Mouse (Mus musculus): ENCODE results near the gene Tnxb. TPM values are rescaled to one million over a fixed set of nuclear protein-coding genes. Genes with fewer than 3 reads are reported as not detected.
A peak's percentile ranks its signal among the peaks of the same experiment; 100 is the strongest.

Tnxb gene
- polyA plus RNA-seq, 1 experiment from 2014 or later, result 1.4 TPM

DNA sequence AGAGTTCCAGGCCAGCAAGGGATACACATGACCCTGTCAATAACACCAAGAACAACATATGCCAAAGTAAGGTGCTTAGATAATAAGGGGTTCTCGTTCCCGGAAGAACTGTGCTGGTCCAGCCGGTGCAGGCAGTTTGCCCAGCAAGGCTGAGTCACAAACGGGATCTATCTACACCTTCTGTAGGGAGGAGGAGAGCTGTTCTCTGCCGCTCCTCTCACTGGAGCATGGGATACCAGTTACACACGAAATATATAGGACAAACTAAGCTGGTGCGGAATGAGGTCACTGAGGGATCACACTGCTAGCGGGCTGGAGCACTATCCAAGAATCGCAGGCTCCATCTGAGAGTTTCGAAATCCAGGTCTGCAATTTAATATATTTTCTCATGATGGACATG, 26.4 kb upstream of the Tnxb start:
- H3K4me3 ChIP-seq, result no peak overlapping the region
- 70% methylated on average over 10 of the region's 10 CpGs for WGBS
- H3K4me1 ChIP-seq, result peaks cover 41% of the 10 kb centered on the region
- peak overlapping the region; percentile 81; the same call in 1 of the 2 replicates for H3K4me2 ChIP-seq
- peaks cover 6% of the 10 kb centered on the region for H3K36me3 ChIP-seq
- no peaks in the 10 kb centered on the region for H3K27me3 ChIP-seq (replicated peaks)
- no peak for ATAC-seq (ENCODE audit: extremely low read depth, insufficient number of reproducible peaks, low FRiP score, low TSS enrichment)
- no peaks in the 10 kb centered on the region for H3K9me3 ChIP-seq
- no peak overlapping the region for H3K9ac ChIP-seq
- no peak overlapping the region for H3K27ac ChIP-seq (replicated peaks)

DNA sequence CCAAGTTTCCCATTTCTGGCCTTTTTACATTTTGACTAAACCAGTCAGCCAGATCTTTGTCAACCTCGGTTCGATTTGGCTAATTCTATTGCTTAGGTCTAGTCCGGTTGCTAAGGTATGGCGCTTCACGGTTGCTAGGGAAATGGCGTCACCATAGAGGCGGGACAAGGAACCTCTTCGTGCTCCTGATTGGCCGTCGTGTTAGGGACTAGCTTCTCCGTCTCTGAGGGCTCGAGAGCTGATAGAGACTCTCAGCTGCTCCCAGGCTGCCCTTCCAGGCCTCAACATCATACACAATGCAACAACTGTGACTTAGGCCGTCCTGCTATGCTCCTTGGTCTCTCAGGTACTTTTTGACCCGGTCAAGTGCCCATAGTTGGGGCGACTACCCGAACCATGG, 25.7 kb upstream of the Tnxb start, which contains the start of gene Fkbpl:
Gene Fkbpl (plus strand): TSS at position 157 of the 400 bp plus-strand sequence.
- H3K4me2 ChIP-seq, result peak within 1 kb of the TSS; percentile 81
- peaks cover 12% of the 10 kb centered on the region for H3K36me3 ChIP-seq
- H3K27ac ChIP-seq (replicated peaks), result peak within 1 kb of the TSS; percentile 86
- H3K9ac ChIP-seq, result peak within 1 kb of the TSS; percentile 87
- ATAC-seq (ENCODE audit: extremely low read depth, insufficient number of reproducible peaks, low FRiP score, low TSS enrichment), result peak; percentile 67
- peaks cover 41% of the 10 kb centered on the region for H3K4me1 ChIP-seq
- H3K9me3 ChIP-seq, result no peaks in the 10 kb centered on the region
- peak within 1 kb of the TSS; percentile 69 for H3K4me3 ChIP-seq
- 1% methylated on average over 16 of the region's 16 CpGs for WGBS
- H3K27me3 ChIP-seq (replicated peaks), result no peaks in the 10 kb centered on the region

DNA sequence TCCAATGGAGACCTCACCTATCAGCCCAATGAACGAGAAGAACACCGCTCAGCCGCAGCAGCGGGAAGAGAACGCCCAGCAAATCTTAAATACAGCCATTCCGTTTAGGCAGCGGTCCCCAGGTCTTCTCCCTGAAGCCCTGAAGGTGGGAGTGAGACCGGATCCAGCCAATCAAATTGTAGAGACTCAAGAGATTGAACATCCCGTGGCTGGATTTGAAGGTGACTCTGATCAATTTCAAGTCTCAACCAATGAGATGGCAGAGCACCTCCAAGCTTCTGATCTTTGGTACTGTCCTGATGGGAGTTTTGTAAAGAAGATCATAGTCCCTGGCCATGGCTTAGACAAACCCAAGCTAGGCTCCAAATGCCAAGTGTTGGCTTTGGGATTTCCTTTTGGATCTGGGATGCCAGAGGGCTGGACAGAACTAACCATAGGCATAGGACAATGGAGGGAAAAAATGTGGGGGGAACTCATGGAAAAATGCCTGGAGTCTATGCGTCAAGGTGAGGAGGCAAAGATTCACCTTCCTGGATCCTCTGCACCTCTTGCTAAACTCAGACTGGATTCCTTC, 25.0 kb upstream of the Tnxb start:
- Histone ChIP-seq H3K4me2 (peak overlapping the region; percentile 81), H3K9me3 (no peaks in the 10 kb centered on the region), H3K27ac (replicated peaks) (peak overlapping the region; percentile 86), H3K4me3 (peak overlapping the region; percentile 69), H3K4me1 (peaks cover 40% of the 10 kb centered on the region), H3K36me3 (peaks cover 20% of the 10 kb centered on the region), H3K9ac (peak overlapping the region; percentile 87), H3K27me3 (replicated peaks) (no peaks in the 10 kb centered on the region)
- no peak for ATAC-seq (ENCODE audit: extremely low read depth, insufficient number of reproducible peaks, low FRiP score, low TSS enrichment)
- 36% methylated on average over 10 of the region's 10 CpGs for WGBS

DNA sequence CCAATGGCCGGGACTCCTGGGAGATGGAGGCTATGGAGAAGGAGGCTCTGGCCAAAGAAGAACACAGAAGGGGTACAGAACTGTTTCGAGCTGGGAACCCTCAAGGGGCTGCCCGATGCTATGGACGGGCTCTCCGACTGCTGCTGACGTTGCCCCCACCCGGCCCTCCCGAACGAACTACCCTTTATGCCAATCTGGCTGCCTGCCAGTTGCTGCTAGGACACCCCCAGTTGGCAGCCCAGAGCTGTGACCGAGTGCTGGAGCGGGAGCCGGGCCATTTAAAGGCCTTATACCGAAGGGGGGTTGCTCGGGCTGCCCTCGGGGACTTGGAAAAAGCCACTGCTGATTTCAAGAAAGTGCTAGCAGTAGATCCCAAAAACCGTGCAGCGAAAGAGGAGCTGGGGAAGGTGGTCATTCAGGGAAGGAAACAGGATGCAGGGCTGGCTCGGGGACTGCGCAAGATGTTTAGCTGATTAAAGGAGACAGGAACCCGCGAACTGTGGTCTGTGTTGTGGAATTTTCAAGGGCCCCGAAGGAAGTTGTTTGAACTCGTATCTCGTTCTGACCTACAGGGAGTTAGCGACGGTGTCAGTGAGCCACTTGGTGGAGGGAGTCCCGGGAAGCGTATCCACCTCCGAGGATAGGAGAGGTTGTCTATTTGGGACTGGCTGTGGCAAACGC, 24.4 kb upstream of the Tnxb start:
- no peaks in the 10 kb centered on the region for H3K9me3 ChIP-seq
- H3K27ac ChIP-seq (replicated peaks), result no peak overlapping the region
- H3K4me2 ChIP-seq, result peak overlapping the region; percentile 81
- ATAC-seq (ENCODE audit: extremely low read depth, insufficient number of reproducible peaks, low FRiP score, low TSS enrichment), result no peak
- 82% methylated on average over 30 of the region's 30 CpGs for WGBS
- peaks cover 26% of the 10 kb centered on the region for H3K36me3 ChIP-seq
- H3K4me1 ChIP-seq, result peaks cover 34% of the 10 kb centered on the region
- no peak overlapping the region for H3K9ac ChIP-seq
- H3K27me3 ChIP-seq (replicated peaks), result no peaks in the 10 kb centered on the region
- peak overlapping the region; percentile 99; the same call in 1 of the 2 replicates for H3K4me3 ChIP-seq

DNA sequence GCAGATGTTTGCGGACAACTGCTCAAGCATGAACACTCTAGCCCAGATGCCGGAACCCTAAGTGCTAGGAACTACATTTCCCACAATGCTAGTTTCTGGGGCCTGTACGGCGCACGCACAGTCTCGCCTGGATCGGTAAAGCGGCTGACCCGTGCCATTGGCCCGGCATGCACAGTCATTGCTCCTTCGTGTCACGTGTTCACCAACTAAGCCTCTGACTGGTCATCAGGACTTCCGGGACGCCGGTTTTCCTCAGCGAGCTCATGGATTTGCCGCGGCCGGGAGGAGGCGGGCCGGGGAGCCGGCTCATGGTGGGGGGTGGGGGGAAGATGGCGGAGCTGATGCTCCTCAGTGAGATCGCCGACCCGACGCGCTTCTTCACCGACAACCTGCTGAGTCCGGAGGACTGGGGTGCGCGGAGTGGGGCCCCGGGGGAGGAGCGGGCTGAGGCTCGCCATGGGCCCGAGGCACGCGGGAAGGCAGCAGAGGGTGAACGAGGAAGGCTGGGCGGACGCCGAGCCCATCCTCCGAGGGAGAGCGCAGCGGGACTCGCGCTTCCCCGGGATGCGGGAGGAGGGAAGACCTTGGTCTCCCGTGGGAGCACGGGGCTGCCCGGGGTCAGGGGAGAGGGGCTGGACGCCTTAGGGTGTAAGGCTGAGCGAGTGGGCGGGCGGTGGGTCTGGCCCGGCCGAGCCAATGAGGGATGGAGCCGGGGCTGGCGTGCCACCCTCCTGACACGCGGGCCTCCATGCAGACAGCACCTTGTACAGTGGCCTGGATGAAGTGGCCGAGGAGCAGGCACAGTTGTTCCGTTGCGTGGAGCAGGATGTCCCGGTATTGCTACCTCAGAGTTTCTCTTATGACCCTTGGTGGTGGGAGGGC, 23.2 kb upstream of the Tnxb start, which contains the start of gene Atf6b:
Gene Atf6b (plus strand): TSS at position 241 of the 882 bp plus-strand sequence.
- H3K9ac ChIP-seq, result peak within 1 kb of the TSS; percentile 93
- ATAC-seq (ENCODE audit: extremely low read depth, insufficient number of reproducible peaks, low FRiP score, low TSS enrichment), result peak; percentile 94
- H3K36me3 ChIP-seq, result peaks cover 36% of the 10 kb centered on the region
- H3K4me3 ChIP-seq, result peak within 1 kb of the TSS; percentile 99
- H3K4me2 ChIP-seq, result peak within 1 kb of the TSS; percentile 81
- H3K9me3 ChIP-seq, result no peaks in the 10 kb centered on the region
- 2% methylated on average over 66 of the region's 66 CpGs for WGBS
- H3K27ac ChIP-seq (replicated peaks), result peak within 1 kb of the TSS; percentile 66
- H3K27me3 ChIP-seq (replicated peaks), result no peaks in the 10 kb centered on the region
- peaks cover 29% of the 10 kb centered on the region for H3K4me1 ChIP-seq

DNA sequence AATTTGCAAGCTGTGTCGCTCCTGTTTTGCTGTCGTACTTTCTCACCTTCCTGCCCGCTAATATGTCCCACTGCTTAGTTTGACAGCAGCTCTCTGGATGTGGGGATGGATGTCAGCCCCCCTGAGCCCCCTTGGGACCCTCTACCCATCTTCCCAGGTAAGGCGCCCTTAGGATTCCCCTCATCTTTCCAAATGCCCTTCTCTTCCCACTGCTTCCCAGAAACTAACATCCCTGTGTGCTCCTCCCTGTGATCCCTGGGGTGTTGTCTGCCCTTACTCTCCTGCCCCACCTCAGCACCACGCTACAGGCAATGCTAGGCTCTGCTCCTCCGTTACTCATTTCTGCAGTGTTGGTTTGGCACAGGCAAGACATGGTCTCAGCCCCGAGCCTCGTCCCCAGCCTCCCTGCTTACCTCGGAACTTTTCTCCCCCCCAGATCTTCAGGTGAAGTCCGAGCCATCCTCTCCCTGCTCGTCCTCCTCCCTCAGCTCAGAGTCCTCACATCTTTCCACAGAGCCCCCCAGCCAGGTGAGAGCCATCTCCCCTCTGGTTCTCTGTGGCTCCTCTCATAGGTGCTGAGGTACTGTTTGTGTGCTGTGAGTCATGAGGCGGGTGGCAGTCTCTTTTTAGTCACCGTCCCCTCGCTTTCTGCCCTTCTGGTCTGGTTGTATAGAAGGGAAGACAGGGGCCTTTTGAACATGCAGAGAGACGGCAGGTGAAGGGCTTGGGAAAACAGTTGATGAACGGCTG, 22.0 kb upstream of the Tnxb start:
- Histone ChIP-seq H3K27ac (replicated peaks) (no peak overlapping the region), H3K4me3 (peak overlapping the region; percentile 99), H3K27me3 (replicated peaks) (no peaks in the 10 kb centered on the region), H3K9me3 (no peaks in the 10 kb centered on the region), H3K4me2 (peak overlapping the region; percentile 81), H3K9ac (peak overlapping the region; percentile 93), H3K4me1 (peaks cover 29% of the 10 kb centered on the region), H3K36me3 (peaks cover 48% of the 10 kb centered on the region)
- no peak for ATAC-seq (ENCODE audit: extremely low read depth, insufficient number of reproducible peaks, low FRiP score, low TSS enrichment)
- WGBS, result 82% methylated on average over 16 of the region's 16 CpGs

DNA sequence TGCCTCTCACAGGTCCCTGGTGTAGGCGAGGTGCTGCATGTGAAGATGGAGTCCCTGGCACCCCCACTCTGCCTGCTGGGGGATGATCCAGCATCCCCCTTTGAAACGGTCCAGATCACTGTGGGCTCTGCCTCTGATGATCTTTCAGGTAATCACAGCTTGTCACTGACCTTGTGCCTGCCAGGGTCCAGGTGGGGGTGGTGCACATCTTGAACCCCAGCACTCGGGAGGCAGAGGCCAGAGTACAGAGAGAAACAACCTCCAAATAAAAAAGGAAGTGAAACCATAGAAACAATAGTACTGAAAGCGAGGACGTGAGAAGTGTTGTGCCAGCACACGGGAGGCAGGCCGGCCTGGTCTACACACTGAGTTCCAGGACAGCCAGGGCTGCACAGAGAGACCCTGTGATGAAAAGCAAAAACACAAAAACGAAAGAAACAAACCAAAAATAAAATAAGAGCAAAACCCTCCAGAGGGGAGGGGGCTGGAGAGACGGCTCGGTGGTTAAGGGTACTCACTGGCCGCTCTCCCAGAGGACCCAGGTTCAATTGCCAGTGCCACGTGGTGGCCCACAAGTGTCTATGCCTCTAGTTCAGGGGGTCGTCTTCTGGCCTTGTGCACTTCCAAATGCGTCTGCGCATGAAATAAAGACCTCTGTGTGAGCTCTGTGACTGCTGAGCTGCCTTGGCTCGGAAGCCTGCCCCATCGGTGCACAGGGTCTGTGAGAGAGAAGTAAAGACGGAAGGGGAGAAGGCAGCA, 21.1 kb upstream of the Tnxb start:
- H3K9ac ChIP-seq, result no peak overlapping the region
- peaks cover 54% of the 10 kb centered on the region for H3K36me3 ChIP-seq
- peaks cover 29% of the 10 kb centered on the region for H3K4me1 ChIP-seq
- no peak overlapping the region for H3K27ac ChIP-seq (replicated peaks)
- no peak for ATAC-seq (ENCODE audit: extremely low read depth, insufficient number of reproducible peaks, low FRiP score, low TSS enrichment)
- no peaks in the 10 kb centered on the region for H3K9me3 ChIP-seq
- 85% methylated on average over 18 of the region's 18 CpGs for WGBS
- no peak overlapping the region for H3K4me2 ChIP-seq
- H3K4me3 ChIP-seq, result no peak overlapping the region
- no peaks in the 10 kb centered on the region for H3K27me3 ChIP-seq (replicated peaks)

DNA sequence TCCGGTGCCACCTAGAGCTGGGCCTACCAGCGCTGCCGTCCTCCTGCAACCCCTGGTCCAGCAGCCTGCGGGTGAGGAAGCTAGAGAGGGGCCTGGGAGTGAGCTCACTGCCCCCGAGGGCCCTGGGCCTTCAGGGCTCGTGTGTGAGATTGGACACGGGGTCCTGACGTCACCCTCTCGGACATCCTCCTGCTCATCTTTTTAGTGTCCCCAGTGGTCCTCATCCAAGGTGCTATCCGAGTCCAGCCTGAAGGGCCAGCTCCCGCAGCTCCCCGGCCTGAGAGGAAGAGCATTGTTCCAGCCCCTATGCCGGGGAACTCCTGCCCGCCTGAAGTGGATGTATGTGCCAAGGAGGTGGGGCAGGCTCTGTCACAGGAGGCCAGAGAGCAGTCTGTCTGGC, 19.6 kb upstream of the Tnxb start:
- Histone ChIP-seq H3K4me3 (no peak overlapping the region), H3K9ac (no peak overlapping the region), H3K4me2 (no peak overlapping the region), H3K27me3 (replicated peaks) (no peaks in the 10 kb centered on the region), H3K27ac (replicated peaks) (no peak overlapping the region), H3K4me1 (peaks cover 35% of the 10 kb centered on the region), H3K9me3 (no peaks in the 10 kb centered on the region), H3K36me3 (peaks cover 58% of the 10 kb centered on the region)
- 91% methylated on average over 14 of the region's 14 CpGs for WGBS
- no peak for ATAC-seq (ENCODE audit: extremely low read depth, insufficient number of reproducible peaks, low FRiP score, low TSS enrichment)

DNA sequence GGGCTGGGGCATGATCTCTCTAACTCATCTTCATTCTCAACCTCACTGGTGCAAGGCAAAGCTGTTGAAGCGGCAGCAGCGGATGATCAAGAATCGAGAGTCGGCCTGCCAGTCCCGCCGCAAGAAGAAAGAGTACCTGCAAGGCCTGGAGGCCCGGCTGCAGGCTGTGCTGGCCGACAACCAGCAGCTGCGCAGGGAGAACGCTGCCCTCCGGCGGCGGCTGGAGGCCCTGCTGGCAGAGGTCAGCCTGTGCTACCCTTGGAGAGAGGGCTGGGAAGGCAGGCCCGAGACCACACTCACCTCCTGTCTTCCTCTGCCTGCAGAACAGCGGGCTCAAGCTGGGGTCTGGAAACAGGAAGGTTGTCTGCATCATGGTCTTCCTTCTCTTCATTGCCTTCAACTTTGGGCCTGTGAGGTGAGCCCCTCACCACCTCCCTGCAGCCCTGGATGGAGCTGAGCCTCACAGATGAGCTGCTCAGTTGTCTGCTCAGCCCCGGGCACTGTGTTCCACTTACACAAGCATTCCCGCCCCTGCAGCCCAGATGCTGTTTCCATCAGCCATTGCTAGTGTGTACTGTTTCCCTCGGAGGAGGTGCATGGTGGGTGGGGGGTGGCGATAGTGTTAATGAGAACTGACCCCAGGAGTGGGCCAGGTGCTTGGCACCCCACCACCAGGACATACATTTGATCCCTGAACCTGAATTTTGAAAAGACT, 18.7 kb upstream of the Tnxb start:
- no peaks in the 10 kb centered on the region for H3K27me3 ChIP-seq (replicated peaks)
- 56% methylated on average over 19 of the region's 19 CpGs for WGBS
- no peaks in the 10 kb centered on the region for H3K9me3 ChIP-seq
- H3K36me3 ChIP-seq, result peaks cover 58% of the 10 kb centered on the region
- H3K4me1 ChIP-seq, result peaks cover 35% of the 10 kb centered on the region
- H3K9ac ChIP-seq, result no peak overlapping the region
- no peak overlapping the region for H3K4me3 ChIP-seq
- H3K4me2 ChIP-seq, result no peak overlapping the region
- no peak for ATAC-seq (ENCODE audit: extremely low read depth, insufficient number of reproducible peaks, low FRiP score, low TSS enrichment)
- no peak overlapping the region for H3K27ac ChIP-seq (replicated peaks)

DNA sequence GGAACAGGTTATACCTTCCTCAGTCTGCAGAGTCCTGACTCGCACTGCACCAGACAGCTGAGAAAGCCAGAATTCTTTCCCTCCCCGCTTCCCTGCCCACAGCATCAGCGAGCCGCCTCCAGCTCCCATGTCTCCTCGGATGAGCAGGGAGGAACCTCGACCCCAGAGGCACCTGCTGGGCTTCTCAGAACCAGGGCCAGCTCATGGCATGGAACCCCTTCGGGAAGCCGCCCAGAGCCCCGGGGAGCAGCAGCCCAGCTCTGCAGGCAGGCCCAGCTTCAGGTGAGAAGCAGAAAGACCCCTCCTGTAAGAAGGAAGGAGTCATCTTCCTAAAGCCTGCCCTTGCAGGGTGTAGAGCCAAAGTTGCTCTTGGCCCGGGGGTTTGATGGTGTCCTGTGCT, 17.8 kb upstream of the Tnxb start:
- H3K27me3 ChIP-seq (replicated peaks), result peaks cover 4% of the 10 kb centered on the region; the same call in 1 of the 2 replicates
- no peak overlapping the region for H3K4me3 ChIP-seq
- no peak for ATAC-seq (ENCODE audit: extremely low read depth, insufficient number of reproducible peaks, low FRiP score, low TSS enrichment)
- H3K27ac ChIP-seq (replicated peaks), result no peak overlapping the region
- no peak overlapping the region for H3K9ac ChIP-seq
- H3K9me3 ChIP-seq, result no peaks in the 10 kb centered on the region
- peaks cover 37% of the 10 kb centered on the region for H3K4me1 ChIP-seq
- peaks cover 58% of the 10 kb centered on the region for H3K36me3 ChIP-seq
- 86% methylated on average over 10 of the region's 10 CpGs for WGBS
- no peak overlapping the region for H3K4me2 ChIP-seq
